Mouse (Mus musculus): Measurements from ENCODE around the gene P3h4. TPM values are rescaled to one million over a fixed set of nuclear protein-coding genes. Genes with fewer than 3 reads are reported as not detected.
"Not testable (repeated sequence)": the region's sequence is repeated elsewhere in the genome, so short reads cannot be mapped to it uniquely, and the experiment has no call there.

P3h4 gene
- polyA plus RNA-seq, 1 experiment from 2014 or later, result 10.9 TPM

DNA sequence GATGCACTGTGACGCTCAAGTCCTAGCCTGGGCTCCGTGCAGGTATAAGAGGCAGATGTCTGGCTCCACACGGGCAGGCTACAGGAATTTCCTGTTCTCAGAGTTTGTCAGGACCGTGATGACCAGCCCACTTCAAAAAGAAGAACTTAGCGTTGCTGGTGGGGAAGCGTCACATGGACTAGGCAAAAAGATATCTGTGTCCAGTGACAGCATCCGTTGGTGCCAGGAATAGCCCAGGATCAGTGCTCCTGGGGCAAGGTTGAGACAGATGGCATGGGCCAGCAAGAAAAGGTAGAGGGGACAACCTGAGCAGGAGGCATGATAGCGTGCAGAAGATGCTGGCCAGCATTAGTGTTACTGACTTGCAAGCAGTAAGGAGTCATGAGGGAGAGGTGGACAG lies 44.8 kb downstream of the P3h4 start:
- Histone ChIP-seq H3K9me3 (replicated peaks) (no peaks in the 10 kb centered on the region), H3K9ac (no peak overlapping the region), H3K4me1 (0 out of 2 replicates have a peak, but pooled peaks cover 2% of the 10 kb centered on the region), H3K36me3 (ENCODE audit: poor library complexity, severe bottlenecking) (peaks cover 29% of the 10 kb centered on the region), H3K4me2 (no peak overlapping the region), H3K4me3 (no peak overlapping the region), H3K27ac (no peak overlapping the region), H3K27me3 (no peaks in the 10 kb centered on the region)
- 89% methylated on average over 8 of the region's 8 CpGs for WGBS
- ATAC-seq, result no peak

DNA sequence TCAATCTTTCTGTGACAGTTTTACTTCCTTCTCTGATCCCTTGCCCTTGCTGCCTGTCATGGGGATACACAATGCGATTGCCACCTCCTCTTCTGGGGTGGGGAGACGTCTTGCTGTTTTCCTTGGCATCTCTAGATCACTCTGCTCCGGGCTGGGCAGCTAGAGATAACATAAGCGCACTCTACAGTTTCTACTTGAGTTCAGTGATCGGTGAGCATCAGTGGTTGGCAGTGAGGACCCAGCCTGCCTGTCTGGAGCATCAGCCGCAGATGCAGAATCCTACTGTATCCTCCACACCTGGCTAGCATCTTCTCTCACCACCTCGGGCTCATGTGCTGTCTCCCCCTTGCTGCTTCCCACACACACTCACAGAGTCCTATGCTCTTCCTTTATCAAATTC lies 45.5 kb downstream of the P3h4 start:
- Histone ChIP-seq H3K4me1 (0 out of 2 replicates have a peak, but pooled peaks cover 2% of the 10 kb centered on the region), H3K27me3 (no peaks in the 10 kb centered on the region), H3K4me2 (no peak overlapping the region), H3K9ac (no peak overlapping the region), H3K36me3 (ENCODE audit: poor library complexity, severe bottlenecking) (peaks cover 25% of the 10 kb centered on the region), H3K27ac (no peak overlapping the region), H3K4me3 (no peak overlapping the region), H3K9me3 (replicated peaks) (no peaks in the 10 kb centered on the region)
- ATAC-seq, result no peak
- 89% methylated on average over 7 of the region's 7 CpGs for WGBS

DNA sequence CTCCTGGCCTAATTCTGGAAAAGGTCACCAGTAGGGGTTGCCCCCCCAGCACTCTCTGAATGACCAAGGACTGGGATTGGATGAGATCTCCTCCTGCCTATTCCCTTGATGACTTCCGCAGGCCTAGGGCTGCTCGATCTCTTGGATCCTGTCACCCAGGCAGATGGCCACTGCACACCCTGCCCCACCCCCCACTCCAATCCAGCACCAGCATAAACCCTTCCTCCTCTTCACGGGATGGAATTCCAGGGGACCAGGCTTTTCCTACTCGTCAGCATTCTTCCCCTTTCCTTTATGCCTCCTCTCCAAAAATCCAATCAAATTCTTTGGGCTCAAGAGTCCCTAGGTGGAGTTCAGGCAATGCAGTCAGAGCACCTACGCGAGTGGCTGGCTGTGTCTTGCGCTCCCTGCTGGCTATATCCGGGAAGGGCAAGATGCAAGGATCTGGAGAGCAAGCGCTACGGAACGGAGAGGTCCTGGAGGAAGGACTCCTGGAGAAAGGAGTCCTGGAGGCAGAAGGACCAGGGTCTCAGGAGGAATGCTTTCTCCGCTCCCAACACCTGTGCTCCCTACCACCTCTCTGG lies 51.6 kb downstream of the P3h4 start:
- ATAC-seq, result peak; percentile 44; the same call in 1 of the 2 replicates

DNA sequence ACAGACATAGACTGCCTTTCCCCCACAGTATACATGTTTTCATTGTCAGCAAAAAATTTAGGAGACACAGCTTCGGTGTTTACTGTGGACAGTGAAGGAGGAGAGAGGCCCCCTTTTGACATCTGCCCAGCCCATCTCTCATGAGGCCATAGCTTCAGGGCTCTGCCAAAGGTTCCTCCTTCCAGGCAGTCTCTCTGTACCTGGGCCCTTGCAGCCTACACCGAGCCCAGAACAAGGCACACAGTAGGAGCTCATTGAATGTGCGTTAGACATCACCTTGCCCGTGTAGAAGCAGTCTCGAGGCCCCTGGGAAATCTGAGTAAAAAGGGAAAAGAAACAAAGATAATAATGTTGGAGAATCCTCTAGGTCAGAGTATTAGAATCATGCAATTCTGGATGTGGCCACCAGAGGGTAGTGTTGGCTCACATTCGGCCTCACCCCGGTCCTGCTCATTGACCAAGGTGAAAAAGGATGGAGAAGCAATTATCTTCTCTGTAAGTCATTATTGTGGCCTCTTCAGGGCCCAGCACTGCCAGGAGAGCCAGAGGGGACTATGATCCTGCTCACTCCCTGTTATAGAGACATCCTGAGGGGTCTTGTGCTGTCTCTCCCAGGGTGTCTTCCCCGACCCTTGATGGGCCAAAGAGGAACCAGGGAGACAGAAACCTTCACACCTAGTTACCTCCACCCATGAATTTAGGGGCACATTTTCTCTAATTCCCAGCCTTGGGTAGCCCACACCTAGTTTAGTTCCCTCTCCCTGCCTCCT lies 52.2 kb downstream of the P3h4 start:
- Histone ChIP-seq H3K27me3 (peaks cover 12% of the 10 kb centered on the region), H3K4me1 (peaks cover 9% of the 10 kb centered on the region; the same call in 1 of the 2 replicates), H3K4me2 (no peak overlapping the region), H3K4me3 (no peak overlapping the region), H3K27ac (no peak overlapping the region), H3K36me3 (ENCODE audit: poor library complexity, severe bottlenecking) (no peaks in the 10 kb centered on the region), H3K9ac (no peak overlapping the region), H3K9me3 (replicated peaks) (no peaks in the 10 kb centered on the region)
- ATAC-seq, result peak; percentile 69
- 13% methylated on average over 8 of the region's 8 CpGs for WGBS

More for the DNA sequence above, 51.6 kb downstream of the P3h4 start:
- H3K27ac ChIP-seq, result no peak overlapping the region
- H3K9me3 ChIP-seq (replicated peaks), result no peaks in the 10 kb centered on the region
- H3K36me3 ChIP-seq (ENCODE audit: poor library complexity, severe bottlenecking), result no peaks in the 10 kb centered on the region
- no peak overlapping the region for H3K4me2 ChIP-seq
- H3K9ac ChIP-seq, result no peak overlapping the region
- H3K4me3 ChIP-seq, result no peak overlapping the region
- peaks cover 9% of the 10 kb centered on the region; the same call in 1 of the 2 replicates for H3K4me1 ChIP-seq
- WGBS, result 17% methylated on average over 12 of the region's 12 CpGs
- H3K27me3 ChIP-seq, result peaks cover 11% of the 10 kb centered on the region

DNA sequence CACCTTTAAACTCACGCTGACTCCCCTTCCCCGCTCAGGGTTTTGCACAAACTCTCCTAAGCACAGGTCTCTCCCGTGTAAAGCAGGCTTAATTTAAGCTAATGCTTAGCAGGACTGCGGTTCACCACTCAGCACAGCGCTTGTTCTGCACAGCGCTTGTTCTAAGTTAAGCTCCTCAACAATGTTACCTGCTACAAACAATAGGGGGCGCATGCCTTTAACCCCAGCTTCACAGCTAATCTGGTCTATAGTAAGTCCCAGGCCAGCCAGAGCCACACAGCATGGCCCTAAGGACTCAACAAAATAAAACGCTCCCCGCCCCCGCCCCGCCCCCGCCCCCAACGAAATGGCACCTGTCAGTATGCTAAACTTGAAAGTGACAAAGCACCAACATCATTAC lies 53.6 kb downstream of the P3h4 start:
- H3K36me3 ChIP-seq (ENCODE audit: poor library complexity, severe bottlenecking); H3K4me2 ChIP-seq; H3K9me3 ChIP-seq (replicated peaks); H3K9ac ChIP-seq; H3K4me3 ChIP-seq; ATAC-seq; H3K27ac ChIP-seq; H3K4me1 ChIP-seq: not testable (repeated sequence)
- no CpG with 5 or more reads among the region's 13 CpGs for WGBS
- peaks cover 15% of the 10 kb centered on the region for H3K27me3 ChIP-seq

DNA sequence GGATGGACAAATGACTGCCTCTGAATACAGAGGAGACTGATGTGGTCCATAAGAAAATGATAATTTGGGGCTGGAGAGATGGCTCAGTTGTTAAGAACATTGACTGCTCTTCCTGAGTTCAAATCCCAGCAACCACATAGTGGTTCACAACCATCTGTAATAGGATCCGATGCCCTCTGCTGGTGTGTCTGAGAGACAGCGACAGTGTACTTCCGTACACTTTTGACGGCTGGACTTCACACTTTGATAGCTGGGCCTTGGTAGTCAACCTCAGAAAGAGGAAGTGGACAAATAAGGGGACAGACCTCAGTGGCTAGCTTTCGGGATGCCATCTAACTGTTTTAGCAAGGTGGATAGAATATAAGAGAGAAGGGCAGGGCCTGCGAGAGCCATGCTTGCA lies 54.5 kb downstream of the P3h4 start:
- Histone ChIP-seq H3K4me2 (no peak overlapping the region), H3K27me3 (peaks cover 15% of the 10 kb centered on the region), H3K9me3 (replicated peaks) (no peaks in the 10 kb centered on the region), H3K9ac (no peak overlapping the region; the same call in 1 of the 2 replicates), H3K27ac (no peak overlapping the region), H3K4me1 (peaks cover 10% of the 10 kb centered on the region; the same call in 1 of the 2 replicates), H3K36me3 (ENCODE audit: poor library complexity, severe bottlenecking) (no peaks in the 10 kb centered on the region), H3K4me3 (no peak overlapping the region)
- no peak for ATAC-seq
- 82% methylated on average over 6 of the region's 6 CpGs for WGBS

Small RNAs within 50 kb of the gene (microRNA-seq; reads per million reads assigned to microRNA genes)
- not detected for gene Gm27374

Other genes with a start within 250 kb of the P3h4 start
- not detected in 2 replicates for gene Krt9, start 221.6 kb downstream of the P3h4 start, polyA plus RNA-seq (2015; fragmentation: Nextera tagmentation; extraction: Ambion mirVana)
- gene Krt14, start 207.3 kb downstream of the P3h4 start, polyA plus RNA-seq (2015; fragmentation: Nextera tagmentation; extraction: Ambion mirVana), result 0.13 and 0.38 TPM in 2 replicates
- gene Krt16, start 165.9 kb downstream of the P3h4 start, polyA plus RNA-seq (2015; fragmentation: Nextera tagmentation; extraction: Ambion mirVana), result not detected in 2 replicates
- 0.19 and 0.37 TPM in 2 replicates for gene Krt17, start 153.8 kb downstream of the P3h4 start, polyA plus RNA-seq (2015; fragmentation: Nextera tagmentation; extraction: Ambion mirVana)
- not detected in 2 replicates for gene Krt42, start 145.0 kb downstream of the P3h4 start, polyA plus RNA-seq (2015; fragmentation: Nextera tagmentation; extraction: Ambion mirVana)
- 1,595 and 1,677 TPM in 2 replicates for gene Eif1, start 95.0 kb downstream of the P3h4 start, polyA plus RNA-seq (2015; fragmentation: Nextera tagmentation; extraction: Ambion mirVana)
- 0.56 and 0.89 TPM in 2 replicates for gene Gast, start 80.4 kb downstream of the P3h4 start, polyA plus RNA-seq (2015; fragmentation: Nextera tagmentation; extraction: Ambion mirVana)
- gene Hap1, start 58.7 kb downstream of the P3h4 start, polyA plus RNA-seq (2015; fragmentation: Nextera tagmentation; extraction: Ambion mirVana), result 93.7 and 98.5 TPM in 2 replicates
- 37.1 and 42.8 TPM in 2 replicates for gene Jup, start 17.1 kb downstream of the P3h4 start, polyA plus RNA-seq (2015; fragmentation: Nextera tagmentation; extraction: Ambion mirVana)
- 15.5 and 16.3 TPM in 2 replicates for gene Fkbp10, start 861 bp upstream of the P3h4 start, polyA plus RNA-seq (2015; fragmentation: Nextera tagmentation; extraction: Ambion mirVana)
- gene Nt5c3b, start 27.0 kb upstream of the P3h4 start, polyA plus RNA-seq (2015; fragmentation: Nextera tagmentation; extraction: Ambion mirVana), result 105 and 114 TPM in 2 replicates
- gene Klhl10, start 27.1 kb upstream of the P3h4 start, polyA plus RNA-seq (2015; fragmentation: Nextera tagmentation; extraction: Ambion mirVana), result 0.70 and 1.1 TPM in 2 replicates
- 12.1 and 12.2 TPM in 2 replicates for gene Klhl11, start 57.9 kb upstream of the P3h4 start, polyA plus RNA-seq (2015; fragmentation: Nextera tagmentation; extraction: Ambion mirVana)
- 251 and 271 TPM in 2 replicates for gene Acly, start 113.2 kb upstream of the P3h4 start, polyA plus RNA-seq (2015; fragmentation: Nextera tagmentation; extraction: Ambion mirVana)
- 1.6 and 1.9 TPM in 2 replicates for gene Ttc25, start 130.8 kb upstream of the P3h4 start, polyA plus RNA-seq (2015; fragmentation: Nextera tagmentation; extraction: Ambion mirVana)
- 20.1 and 20.8 TPM in 2 replicates for gene Cnp, start 160.1 kb upstream of the P3h4 start, polyA plus RNA-seq (2015; fragmentation: Nextera tagmentation; extraction: Ambion mirVana)
- gene Nkiras2, start 204.4 kb upstream of the P3h4 start, polyA plus RNA-seq (2015; fragmentation: Nextera tagmentation; extraction: Ambion mirVana), result 94.7 and 101 TPM in 2 replicates
- gene Dnajc7, start 205.3 kb upstream of the P3h4 start, polyA plus RNA-seq (2015; fragmentation: Nextera tagmentation; extraction: Ambion mirVana), result 283 and 285 TPM in 2 replicates